Mouse (Mus musculus) cerebellum, postnatal 25 days (tissue): ENCODE data around the gene Ncdn.

ENCODE experiments used
- DNase-seq, 2 experiments: peaks; one replicate each; pipeline ENCODE4 v3.0.0; 2021; ENCODE audit warnings: mixed read lengths in 2 of 2

Gene Ncdn

DNA sequence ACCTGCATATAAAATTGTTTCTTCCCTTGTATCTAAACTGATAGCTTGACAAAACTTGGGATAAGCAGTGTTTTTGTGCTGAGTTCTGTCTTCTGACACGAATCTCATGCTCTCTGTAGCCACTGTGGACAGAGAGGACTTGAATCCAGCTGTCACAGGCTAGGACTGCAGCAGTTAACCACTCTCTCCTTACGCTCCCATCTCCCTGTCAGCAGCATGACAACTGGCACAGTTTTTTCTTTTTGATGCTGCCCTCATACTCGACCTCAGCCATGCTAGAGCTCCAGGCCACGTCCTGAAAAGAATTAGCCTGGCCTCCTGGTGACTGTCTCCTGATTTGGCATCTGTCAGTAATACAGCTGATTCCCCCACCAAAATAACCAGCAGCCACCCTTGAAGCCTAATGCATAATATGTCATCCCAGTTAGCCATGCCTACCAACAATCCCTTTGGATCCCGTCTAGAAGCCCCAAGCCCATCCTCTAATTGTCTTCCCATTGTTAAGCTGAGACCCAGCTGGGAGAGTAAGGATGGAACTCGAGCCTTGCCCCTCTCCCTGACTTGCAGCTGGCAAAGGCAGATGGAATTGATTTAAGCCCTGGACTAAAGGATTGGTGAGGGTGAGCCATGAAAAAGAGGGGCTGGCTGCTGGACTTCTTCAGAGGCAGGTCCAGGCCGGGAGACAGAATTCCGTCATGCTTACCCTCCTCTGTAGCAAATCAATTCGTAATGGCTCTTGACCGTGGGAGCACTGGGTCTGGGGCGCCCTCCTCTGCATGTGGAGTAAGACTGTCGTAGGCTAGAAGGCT, 46.4 kb downstream of the Ncdn start:
- no peak for DNase-seq

DNA sequence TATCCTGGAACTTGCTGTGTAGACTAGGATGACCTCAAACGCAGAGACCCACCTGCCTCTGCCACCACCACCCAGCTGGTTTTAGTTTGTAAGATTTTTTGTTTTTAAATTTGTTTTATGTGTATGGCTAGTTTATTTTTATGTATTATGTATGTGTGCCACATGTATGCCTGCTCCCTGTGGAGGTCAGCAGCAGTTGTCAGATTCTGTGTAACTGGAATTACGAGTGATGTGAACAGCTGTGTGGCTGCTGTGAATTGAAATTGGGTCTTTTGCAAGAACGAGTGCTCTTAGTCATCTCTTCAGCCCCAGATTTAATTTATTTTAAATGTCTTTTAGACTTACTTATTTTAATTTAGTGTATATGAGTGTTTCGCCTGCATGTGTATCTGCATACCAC, 56.3 kb downstream of the Ncdn start:
- no peak for DNase-seq
